Mouse (Mus musculus) layer of hippocampus, adult 9-10 months (tissue): ENCODE measurements around the gene Gm15517.
A peak's percentile ranks its signal among the peaks of the same experiment; 100 is the strongest.
"Not testable (repeated sequence)": the region's sequence is repeated elsewhere in the genome, so short reads cannot be mapped to it uniquely, and the experiment has no call there.

Experiments
- DNase-seq: peaks from one replicate; pipeline ENCODE4 v3.0.0; 2022; ENCODE audit warnings: low spot score

The Gm15517 gene

DNA sequence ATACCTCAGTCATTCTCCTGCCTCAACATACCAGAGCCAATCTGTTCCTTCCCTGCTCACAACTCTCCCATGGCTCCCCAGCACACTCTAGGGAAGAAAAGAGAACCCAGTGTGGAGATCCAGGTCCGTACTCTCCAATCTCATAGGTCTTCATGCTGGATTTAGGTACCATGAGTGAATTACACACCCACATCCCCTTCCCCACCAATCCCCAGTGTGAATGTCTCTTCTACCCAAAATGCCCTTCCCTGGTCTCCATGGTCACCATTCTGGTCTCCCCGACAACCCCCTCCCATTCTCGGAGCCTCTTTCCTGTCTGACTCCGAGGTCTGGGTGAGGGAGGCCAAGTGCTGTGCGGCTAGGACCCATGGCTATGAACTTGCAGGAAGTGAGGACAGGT lies at the start of gene Gm15517:
Gm15517 (plus strand) TSS at position 301 of the 400 bp plus-strand sequence.
- DNase-seq = no peak

DNA sequence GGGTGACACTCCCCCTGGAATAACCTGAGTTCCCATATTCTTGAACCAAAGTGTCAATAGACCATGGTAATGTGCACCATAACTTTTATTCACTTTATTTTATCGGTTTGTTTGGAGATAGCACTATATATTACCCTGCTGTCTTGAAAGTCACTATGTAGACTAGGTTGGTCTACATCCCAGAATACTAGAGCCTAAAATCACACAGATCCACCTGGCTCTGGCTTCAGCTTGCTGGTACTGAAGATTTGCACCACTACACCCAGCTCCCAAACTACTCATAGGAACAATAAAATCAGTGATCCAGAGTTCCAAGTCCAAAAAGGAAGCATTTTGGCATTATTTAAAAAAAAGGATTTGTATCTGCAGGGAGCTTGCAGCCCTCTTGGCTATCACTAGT lies 45.6 kb upstream of the Gm15517 start, which contains the start of gene Klk1b5:
Klk1b5 (plus strand) TSS at position 301 of the 400 bp plus-strand sequence.
- no peak for DNase-seq

DNA sequence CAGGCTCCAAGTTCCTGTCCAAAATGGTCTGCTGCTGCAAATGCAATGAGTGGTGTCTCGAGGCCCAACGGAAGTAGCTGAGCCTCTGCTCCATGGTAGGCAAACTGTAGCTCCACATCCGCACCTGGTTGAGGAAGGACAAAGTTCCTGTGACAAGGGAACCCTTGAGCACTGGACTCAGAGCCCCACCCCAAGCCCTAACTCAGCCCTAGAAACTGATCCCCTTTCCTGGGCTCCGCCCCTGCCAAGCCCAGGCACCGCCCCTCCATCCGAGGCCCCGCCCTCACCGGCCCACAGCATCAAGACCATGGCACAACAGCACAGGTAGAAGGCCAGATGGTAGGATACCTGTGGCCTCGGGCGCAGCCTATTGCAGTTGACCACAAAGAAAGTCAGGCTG lies 39.6 kb upstream of the Gm15517 start:
- not testable (repeated sequence) for DNase-seq

DNA sequence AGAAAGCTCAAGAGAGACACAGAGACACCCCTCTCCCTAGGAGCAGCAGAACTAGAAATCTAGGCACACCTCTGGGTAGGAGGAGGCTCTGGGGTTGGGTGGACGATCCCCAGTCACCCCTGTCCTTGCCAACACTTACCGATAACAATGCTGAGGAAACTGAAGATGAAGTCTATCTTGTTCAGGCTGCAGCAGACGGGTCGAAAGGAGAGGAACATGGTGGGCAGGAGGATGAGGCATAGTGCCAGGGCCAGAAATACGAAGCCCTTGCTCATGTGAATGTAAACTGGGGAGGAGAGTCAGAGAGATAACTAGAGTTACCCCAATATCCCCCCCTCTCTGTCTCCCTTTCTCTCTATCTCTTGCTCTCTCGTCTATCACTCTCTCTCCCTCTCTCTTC lies 38.9 kb upstream of the Gm15517 start:
- DNase-seq = not testable (repeated sequence)

DNA sequence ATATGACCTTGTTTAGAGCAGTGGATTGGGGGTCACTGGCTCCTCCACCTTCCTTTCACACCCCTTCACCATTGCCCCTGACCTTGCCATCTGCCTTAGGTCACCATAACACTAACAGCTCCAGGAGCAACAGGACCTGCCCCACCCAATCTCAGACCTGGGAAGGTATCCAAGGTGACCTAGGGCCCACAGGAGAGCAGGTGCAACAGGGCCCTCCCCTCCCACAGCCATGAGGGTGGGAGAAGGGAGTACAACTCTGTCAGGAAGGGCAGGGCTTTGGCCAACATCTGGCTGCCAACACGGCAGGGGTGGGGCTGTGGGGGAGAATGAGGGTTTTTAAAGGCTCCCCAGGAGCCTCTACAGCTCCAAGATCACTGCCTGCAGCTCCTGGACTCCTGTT lies 36.2 kb upstream of the Gm15517 start, which contains the start of gene Klk1:
Klk1 (plus strand) TSS at position 285 of the 400 bp plus-strand sequence.
- no peak for DNase-seq

DNA sequence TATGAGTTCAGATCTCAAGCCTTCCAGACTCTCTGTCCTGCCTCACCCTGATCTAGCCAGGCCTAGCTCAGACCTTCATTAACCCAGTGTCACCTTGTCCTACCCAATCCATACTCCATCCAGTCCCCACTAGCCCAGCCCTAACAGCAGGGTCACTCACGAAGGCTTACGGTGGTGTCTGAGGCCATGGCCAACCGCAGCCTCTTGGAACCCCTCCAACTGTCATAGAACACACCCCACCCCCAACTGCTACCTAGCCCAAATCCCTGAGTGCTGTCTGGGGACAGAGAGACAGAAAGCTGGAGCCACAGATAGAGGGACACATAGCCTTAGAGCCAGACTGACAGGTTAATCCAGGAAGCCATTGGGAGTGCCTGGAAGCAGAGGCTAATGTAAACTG lies 25.3 kb upstream of the Gm15517 start, which contains the start of gene Gm36864:
Gm36864 (plus strand) TSS at position 269 of the 400 bp plus-strand sequence.
- DNase-seq = no peak

DNA sequence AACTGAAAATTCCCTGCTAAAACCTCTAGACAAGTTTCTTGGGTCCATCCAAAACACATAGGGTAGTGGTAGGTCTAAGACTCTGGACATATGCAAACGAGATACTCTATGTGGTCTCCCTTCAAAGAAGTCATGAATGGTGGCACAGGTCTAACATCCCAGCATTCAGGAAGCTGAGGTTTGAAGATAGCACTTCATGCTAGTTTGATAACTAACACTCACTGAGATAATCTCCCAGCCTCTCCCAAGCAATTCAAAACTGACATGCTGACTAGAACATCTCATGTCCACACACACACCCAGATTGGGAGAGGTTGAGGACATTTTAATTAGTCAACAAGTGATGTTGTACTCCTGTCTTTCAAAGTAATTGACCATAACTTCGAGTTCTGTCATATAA lies 21.3 kb upstream of the Gm15517 start:
- no peak for DNase-seq

DNA sequence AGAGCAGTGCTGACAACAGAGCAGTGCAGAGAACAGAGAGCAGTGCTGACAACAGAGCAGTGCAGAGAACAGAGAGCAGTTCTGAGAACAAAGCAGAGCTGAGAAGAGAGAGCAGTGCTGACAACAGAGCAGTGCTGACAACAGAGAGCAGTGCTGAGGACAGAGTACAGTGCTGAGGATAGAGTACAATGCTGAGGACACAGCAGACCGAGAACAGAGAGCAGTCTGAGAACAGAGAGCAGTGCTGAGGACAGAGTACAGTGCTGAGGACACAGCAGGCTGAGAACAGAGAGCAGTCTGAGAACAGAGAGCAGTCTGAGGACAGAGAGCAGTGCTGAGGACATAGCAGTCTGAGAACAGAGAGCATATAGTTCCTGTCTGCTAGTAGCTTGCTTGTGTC lies 20.5 kb upstream of the Gm15517 start:
- DNase-seq = no peak

DNA sequence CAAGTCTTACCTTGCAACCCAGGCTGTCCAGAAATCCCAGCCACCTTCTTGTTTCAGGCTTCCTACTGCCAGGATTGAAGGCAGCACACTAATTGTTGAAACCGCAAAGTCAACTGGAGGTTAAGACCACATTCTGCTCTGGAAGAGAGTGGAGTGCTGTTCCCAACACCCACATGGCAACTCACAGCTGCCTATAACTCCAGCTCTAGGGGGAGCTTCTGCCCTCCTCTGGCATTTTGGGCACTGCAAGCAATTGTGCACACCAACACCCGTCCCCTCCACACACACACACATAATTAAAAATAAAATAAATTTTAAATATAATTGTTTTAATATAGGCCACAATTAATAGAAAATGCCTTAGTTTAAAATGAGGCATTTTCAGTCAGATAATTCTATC lies 20.1 kb upstream of the Gm15517 start:
- no peak for DNase-seq

DNA sequence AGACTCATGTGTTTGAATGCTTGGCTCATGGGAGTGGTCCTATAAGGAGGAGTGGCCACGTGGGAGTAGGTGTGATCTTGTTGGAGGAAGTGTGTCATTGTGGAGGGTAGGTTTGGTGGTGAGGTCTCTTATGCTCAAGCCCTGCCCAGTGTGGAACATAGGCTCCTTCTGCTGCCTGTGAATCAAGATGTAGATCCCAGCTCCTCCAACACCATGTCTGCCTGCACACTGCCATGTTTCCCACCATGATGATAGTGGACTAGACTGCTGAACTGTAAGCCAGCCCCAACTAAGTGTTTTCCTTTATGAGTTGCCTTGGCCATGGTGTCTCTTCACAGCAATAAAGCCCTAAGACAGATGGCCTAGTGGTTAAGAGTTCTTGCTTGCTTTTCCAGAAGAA lies 17.2 kb upstream of the Gm15517 start:
- DNase-seq = no peak

DNA sequence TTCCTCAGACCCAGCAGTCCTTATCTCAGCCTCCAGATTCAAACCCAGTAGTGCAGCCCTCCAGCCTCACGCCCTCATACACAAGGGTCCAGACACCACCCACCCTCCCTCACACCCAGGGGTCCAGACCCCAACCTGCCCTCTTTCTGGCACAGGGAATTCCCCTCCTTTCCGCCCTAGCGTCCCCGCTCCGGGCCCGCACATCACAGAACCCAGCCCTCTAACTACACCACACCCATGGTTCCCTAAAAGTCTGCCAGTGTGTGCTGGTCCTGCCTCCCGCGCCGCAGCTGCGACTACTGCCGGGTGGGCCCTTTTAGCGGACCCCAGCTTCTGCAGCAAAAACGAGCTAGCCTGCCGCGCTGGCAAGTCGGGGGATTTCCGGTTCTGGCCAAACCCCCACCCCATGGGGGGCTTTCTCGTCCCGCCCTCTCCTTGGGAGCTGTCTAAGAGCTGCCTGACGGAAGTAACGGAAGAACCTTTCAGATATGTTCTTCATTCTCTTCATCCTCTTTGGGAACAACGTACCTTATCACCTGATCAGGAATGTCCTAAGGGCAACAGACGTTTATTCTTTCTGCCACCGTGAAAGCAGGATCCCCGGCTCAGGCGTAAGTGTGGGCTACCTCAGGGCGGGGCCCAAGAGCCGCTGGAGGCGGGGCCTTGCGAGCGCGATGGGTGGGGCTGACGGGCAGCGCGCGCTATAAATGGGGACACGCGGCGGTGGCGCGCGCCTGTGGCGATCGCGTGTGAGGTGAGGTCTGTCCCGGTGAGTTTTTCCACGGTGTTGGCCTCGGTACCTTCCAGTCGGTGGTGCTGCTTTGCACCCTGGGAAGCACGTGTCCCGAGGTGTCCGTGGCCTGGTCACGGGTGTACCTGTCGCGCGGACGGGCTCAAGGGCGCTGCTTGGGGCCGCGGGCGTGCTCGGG lies 14.9 kb upstream of the Gm15517 start, which contains the start of the genes 1700028J19Rik and 2410002F23Rik:
1700028J19Rik (minus strand) TSS at position 641 of the 929 bp plus-strand sequence.
2410002F23Rik (plus strand) TSS at position 668 of the 929 bp plus-strand sequence.
- DNase-seq = peak; percentile 88

DNA sequence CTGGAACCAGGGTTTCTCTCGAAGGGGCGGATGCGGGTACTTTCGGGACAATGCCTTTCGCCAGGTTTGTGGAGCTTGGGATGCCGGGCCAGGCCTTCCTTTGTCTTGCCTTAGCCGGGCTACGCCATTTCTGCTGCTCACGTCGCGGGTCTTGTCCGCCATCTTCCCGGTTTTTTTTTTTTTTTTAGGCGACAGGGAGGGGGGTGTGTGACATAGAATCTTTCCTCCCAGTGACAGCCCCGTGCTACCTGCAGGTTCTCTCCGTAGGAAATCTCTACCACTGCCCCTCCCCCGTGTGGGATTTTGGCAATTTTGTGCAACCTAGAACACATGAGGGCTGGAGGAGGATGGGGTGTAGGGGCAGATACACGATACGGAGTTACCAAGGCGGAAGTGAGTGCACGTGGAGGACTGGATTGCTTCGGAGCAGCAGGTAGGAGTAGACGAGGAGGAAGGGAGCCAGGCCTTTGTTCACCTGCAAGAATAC lies 14.2 kb upstream of the Gm15517 start:
- no peak for DNase-seq

DNA sequence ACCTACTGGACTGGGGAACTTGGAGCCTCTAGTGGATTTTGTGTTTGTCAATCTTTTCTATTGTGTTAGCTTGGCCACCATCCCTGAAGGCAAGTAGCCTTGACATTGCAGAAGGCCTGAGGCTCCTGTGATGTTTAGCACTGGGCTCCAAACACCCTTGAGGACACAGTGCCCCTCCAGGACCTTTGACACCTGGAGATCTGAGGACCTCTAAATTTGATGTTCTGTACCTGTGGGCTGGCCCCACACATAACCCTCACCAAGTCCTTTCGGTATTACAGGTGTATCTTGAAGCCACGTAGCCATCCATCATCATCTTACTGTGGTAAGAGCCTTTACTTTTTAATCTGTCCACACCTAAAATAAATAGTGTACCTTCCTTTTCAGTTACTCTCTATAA lies 13.3 kb upstream of the Gm15517 start:
- DNase-seq = no peak

DNA sequence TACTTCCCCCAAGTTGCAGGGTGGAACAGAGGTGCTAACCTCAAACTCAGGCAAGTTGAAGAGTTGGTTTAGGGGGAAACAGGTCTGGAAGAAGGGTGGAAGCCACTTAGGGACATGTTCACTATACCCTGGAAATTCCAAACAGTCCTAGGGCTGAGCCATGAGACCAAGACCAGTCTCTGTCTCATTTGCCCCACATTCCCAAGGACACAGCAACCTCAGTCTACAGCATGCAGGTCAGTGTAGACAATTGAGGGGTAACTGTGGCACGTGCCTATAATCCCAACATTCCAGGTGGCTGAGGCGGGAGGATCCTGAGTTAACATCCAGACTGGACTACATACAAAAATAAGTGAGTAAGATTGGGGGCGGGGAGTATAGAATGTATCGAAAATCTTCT lies 12.0 kb upstream of the Gm15517 start:
- no peak for DNase-seq

DNA sequence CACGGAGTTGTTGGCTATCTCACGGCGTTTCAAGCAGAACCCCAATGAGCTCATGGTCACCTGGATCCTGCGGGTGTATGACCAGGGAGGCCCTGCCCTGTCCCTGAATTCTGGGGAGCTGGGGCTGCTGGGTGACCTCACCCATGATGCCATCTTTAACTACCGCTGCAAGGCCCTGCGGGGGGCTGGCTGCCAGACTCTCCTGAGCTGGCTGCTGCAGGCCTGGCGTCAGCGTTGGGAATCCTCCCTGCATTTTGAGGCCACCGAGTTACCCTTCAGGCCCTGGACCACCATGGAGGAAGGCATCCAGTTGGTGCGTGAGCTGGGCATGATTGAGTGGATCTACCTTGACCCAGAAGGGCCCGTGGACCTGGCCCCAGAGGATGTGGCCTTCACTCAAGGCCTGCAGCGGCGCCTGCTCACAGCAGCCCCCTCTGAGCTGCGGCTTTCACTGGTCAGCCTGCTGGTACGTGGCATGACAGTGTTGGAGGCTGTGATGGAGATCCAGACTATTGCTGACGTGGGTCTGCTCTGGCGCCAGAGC lies 10.4 kb upstream of the Gm15517 start:
- not testable (repeated sequence) for DNase-seq

DNA sequence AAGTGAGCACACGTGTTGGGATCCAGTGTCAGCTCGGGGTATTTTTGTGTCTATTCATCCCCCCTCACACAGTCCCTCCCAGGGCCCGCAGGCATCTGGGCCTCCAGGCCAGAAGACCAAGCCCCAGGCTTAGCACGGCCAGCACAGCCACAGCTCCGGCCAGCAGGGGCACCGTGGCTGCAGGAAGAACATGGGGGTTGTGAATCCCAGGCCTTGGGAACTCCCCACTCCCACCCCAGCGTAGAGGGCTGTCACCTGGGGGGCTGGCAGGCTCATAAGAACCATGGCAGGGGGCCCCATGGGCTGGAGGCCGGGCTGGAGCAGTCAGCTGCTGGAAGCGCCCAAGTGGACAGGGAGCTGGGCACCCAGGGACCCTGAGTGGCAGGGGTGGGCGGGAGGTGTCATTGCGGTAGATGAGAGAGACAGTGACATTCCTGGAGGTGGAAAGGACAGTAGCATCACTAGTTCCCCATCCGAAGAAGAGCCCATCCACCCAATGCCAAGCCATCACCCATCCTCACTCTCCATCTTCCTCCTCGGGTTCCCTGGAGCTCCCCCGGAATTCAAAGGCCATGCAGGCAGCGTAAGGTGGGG lies 8.1 kb upstream of the Gm15517 start:
- DNase-seq = no peak

DNA sequence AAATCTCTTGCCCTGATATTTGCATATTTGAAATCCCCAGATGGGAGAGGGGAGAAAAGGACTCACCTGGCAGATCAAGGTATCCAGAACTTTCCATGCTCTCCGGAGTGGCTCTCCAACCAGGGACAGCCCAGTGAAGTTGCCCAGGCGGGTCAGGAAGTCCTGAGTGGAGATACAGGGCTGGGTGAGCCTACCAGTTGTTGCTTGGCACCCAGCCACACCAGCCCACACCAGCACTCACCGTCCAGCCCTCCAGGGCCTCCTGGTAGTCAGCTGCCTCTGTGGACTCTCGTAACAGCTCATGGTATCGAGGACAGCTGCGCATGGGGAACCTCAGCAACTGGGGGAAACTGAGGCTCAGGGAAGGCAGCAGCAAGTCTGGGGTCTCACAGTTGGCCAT lies 6.3 kb upstream of the Gm15517 start:
- DNase-seq = no peak

DNA sequence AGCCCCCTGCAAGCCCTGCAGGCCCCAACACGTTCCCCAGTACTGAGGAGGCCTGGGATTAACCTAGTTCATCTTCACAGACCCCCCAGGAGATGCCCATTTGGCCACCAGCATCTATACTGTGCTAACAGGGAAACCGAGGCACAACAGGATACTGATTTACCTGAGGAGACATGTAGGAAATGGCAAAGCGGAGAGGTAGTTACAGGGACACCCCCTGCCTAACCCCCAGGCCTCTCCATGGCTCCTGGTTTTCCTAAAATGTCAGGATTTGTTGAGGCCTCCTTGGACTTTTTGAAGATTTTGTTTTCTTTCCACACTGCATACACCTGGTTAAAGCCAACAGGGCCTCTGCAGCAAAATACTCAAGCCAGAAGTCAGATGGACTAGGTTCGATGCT lies 4.0 kb upstream of the Gm15517 start, which contains the start of gene Acp4:
Acp4 (minus strand) TSS at position 101 of the 400 bp plus-strand sequence.
- no peak for DNase-seq

DNA sequence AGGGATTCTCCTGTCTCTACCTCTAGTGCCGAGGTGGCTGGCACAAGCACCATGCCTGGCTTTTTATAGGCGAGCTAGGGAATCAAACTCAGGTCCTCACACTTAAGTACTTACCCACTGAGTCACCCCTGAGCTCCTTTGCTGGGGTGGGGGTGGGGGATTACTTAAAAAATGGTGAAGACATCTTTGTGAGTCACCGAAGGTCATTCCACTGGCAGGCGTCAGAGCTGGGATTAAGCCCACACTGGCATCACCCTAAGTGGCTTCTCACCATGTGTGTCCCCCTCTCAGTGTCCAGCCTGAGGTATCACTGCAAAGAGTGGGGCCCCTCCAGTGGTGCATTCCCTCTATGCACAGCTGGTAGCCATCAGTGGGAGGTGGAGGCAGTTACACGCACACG lies 837 bp upstream of the Gm15517 start:
- DNase-seq = no peak

DNA sequence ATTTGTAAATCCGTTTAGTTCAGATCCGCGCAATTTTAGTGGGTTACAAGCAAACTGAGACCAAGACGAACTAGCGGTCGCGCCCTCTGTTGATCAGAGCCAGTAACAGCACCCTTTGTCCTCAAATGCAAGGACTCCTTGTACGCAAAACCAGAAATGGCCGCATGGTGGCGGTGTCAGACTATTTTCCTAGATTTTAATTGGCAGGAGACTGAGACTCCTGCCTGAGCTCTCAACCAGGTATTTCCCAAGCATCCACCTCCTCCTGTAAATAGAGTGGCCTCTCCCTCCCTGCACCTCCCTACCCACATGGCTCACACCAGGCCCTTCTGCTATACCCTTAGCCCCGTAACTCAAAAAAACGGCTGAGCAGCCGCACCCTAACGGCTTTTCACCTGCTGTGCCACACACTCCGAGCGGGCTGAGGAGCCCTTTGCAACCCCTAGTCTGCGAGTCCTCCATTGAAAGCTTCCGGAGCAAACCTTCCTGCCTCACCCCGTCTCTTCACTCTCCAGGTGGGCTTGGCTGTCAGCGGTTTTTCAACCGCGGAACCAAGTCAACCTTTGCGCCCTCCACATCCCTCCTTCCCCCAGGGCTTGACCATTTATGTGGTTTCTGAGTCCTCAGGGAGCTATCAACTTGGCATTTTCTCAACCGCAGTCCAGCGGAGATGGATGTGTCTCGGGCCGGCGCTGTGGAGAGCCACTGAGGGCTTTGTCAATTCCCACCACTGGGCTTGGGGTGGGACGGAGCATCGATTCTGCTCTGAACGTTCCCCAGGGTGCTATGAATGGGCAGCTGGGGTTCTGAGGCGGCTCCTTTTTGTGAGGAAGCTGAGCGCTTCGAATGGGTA lies 1.8 kb downstream of the Gm15517 start:
- DNase-seq = peak; percentile 99

DNA sequence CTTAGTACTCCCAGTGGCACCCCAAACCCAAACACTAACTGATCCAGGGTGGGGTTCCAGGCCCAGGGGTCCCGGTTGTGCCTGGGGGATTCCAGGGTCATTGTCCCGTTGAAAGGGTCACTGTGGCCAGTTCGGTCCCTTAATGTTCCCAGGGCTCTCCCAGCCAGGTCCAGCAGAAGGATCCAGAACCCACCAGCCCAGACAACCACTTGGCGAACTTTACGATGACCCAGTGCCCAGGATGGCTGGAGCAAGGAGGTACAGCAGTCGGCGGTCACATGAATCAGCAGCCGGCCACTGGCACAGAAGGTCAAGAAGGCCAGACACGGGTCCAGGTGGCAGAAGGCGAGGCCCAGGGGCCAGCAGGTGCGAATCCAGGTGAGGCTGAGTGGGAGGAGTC lies 6.9 kb downstream of the Gm15517 start:
- no peak for DNase-seq
